Mouse (Mus musculus): ENCODE data around the gene Ankrd53. TPM values are rescaled to one million over a fixed set of nuclear protein-coding genes. Genes with fewer than 3 reads are reported as not detected.
A peak's percentile ranks its signal among the peaks of the same experiment; 100 is the strongest.
"Not testable (repeated sequence)": the region's sequence is repeated elsewhere in the genome, so short reads cannot be mapped to it uniquely, and the experiment has no call there.

The Ankrd53 gene
- total RNA-seq, 4 experiments from 2014 or later = not detected

DNA sequence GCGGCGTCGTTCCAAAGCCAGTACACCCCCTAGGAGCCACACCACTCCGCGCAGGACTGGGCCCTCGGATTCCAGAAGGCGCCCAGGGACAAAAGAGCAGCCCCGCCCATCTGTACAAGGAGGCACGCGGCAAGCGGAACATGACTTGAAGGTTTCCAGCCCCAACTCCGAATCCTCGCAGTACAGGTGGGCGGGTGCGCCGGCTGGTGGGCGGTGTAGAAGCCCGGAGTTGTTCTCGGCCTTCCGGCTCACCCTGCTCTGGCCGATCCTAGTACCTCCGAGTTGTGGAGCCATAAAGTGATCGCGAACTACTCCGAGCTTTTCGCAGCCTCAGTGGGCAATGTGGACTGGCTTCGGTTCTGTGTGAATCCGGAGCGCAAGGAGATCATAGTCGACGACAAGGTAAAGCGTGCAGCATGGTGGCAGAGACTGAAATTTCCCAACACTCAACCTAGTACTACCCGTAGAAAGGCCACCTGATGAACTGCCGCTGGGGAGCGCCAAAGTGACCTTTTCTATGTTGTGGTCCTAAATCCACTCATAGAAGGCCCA is 512 bp downstream of the Ankrd53 start:
- DNase-seq (ENCODE audit: low spot score in 2 of 2) = no peak

DNA sequence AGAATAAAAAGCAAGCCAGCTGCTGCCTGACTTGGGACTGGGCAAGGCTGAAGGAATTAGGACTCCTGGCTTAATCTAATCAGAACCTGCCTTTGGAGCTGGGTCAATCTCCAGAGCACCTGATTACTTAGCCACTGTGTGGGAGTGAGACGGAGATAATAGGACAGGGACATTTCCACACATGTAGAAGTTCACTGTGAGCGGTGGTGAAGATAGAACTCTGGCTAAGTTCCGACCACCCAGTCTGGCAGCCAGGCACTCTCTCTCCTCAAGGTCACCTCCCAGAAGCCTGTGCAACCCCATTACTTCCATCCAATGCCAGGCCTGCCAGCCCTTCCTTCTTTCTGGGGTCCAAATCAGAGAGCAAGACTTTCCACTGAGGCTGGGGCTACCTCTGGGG is 4.5 kb downstream of the Ankrd53 start:
- DNase-seq (ENCODE audit: low spot score in 2 of 2) = no peak

- DNase-seq (ENCODE audit: low spot score in 2 of 2) = no peak
These were observed 6.0 kb downstream of the Ankrd53 start for GRCm38 (mm10) chr6:83768485-83768884.

GRCm38 (mm10) chr6:83774126-83774525 is 11.7 kb downstream of the Ankrd53 start:
- DNase-seq (ENCODE audit: low spot score in 2 of 2) = no peak

- no peak for DNase-seq (ENCODE audit: low spot score in 2 of 2)
These were observed 12.5 kb downstream of the Ankrd53 start for GRCm38 (mm10) chr6:83774781-83775563.

DNA sequence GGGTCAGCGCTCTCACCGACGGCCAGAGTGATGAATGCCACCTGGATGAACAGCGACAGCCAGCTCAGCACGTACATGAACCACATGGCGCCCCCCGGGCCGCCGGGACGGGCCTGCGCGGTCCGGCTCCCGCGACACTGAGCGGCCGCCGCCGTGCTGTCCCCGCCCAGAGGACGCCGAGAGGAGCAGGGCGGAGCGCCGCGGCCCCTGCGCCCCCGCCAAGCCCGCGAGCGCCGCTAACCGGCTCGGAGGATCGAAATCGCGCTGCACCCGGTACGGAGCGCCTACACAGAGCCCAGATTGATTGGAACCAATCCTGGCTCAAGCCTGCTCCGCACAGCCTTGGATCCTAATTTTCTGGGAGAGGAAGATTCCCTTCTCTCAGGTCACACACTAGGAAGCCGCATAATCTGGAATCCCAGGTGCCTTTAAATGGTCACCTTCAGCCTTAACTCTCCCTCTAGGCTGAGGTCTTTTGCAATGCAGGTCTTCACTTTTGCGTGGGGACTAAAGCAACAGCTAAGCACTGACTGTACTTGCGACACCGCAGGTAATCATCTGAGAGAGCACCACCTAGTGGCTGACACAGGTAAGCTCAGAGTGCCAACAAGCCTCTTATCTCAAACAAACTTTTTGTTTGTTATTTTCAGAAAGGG is 13.3 kb downstream of the Ankrd53 start, which contains the start of gene Tex261:
TSS of gene Tex261 (minus strand) at position 176 of the 656 bp plus-strand sequence.
- peak; percentile 75 to 86 for DNase-seq (ENCODE audit: low spot score in 2 of 2)

DNA sequence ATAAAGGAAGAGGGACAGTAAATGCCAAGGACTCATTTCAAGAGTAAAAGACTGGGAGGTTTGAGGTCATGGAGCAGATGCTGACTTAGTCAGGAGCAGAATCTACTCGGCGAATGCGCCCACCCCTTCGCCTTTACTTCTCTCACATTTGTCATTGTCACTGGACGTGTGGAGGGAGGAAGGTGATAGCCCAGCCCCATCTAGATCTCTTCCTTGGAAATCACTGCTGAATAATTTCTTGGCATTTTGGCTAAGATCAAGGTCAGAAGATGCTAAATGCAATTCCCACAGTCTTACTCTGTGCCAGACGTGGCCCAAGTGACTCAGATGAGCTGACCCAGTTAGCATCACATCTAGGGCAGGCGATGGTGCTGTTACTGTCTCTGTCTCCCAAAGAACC is 15.9 kb downstream of the Ankrd53 start:
- no peak for DNase-seq (ENCODE audit: low spot score in 2 of 2)

- no peak for DNase-seq (ENCODE audit: low spot score in 2 of 2)
These were observed 16.6 kb downstream of the Ankrd53 start for GRCm38 (mm10) chr6:83779026-83779425.

- no peak for DNase-seq (ENCODE audit: low spot score in 2 of 2)
These were observed 24.0 kb downstream of the Ankrd53 start for GRCm38 (mm10) chr6:83786426-83786825.

- DNase-seq (ENCODE audit: low spot score in 2 of 2) = no peak
These were observed 26.1 kb downstream of the Ankrd53 start for GRCm38 (mm10) chr6:83788554-83788953.

- DNase-seq (ENCODE audit: low spot score in 2 of 2) = not testable (repeated sequence)
These were observed 28.1 kb downstream of the Ankrd53 start for GRCm38 (mm10) chr6:83790533-83790932.

DNA sequence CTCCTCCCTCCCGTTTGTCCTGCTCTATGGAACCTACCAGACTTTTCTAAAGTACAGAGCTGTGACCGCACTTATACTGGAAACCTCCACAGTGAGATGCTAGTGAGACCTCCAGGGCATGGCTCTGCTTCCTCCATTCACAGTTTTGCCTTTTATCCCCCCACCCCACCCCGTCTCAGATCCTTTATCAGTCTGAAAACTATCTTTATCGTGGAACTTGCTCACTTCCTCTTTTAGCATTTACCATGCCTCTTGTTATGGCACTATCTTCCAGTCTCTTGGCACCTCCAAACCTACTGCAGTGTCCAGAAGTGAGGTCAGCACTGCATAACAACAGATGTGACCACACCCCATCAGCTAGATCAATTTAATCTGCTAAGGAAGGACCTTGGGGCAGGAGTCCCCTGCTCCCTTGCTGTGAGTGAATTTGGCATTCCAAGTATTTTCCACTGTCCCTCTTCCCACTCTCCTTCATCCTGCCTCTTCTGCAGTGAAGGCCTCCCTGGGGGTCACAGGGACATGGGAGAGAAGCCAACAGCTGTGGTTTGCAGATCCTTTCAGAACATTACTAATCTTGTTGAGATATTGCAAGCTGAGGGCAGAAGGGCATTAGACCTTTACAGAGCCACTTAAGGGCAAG is 28.9 kb downstream of the Ankrd53 start:
- DNase-seq (ENCODE audit: low spot score in 2 of 2) = no peak

DNA sequence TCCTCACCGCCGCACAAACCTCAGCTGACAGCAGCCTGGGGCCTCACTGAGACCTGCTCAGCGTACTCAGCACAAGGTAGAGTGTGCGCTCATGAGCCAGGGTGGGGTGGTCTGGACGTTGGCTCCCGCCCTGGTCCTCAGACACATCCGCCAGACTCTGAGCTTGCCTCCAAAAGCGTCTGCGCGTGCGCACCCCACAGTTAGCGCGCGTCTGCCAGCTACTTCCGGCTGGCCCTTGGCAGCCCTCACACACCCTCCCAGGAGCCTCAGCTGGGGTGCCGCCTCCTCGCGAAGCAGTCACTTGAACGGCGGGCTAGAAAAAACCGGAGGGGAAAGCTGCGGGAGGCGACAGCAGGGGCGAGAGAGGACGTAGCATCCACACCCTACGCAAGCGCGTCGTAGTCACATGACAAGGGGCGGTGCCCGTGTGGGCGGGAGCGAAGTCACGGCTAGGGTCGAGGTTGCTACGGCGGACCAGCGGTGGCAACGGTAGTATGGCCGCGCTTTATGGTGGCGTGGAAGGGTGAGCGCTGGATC is 32.4 kb downstream of the Ankrd53 start, which contains the start of gene Nagk:
TSS of gene Nagk (plus strand) at position 223 of the 537 bp plus-strand sequence.
- DNase-seq (ENCODE audit: low spot score in 2 of 2) = peak; percentile 91 to 94

- DNase-seq (ENCODE audit: low spot score in 2 of 2) = peak in 1 of 2 experiments; percentile 47
These were observed 33.1 kb downstream of the Ankrd53 start for GRCm38 (mm10) chr6:83795492-83795900.

DNA sequence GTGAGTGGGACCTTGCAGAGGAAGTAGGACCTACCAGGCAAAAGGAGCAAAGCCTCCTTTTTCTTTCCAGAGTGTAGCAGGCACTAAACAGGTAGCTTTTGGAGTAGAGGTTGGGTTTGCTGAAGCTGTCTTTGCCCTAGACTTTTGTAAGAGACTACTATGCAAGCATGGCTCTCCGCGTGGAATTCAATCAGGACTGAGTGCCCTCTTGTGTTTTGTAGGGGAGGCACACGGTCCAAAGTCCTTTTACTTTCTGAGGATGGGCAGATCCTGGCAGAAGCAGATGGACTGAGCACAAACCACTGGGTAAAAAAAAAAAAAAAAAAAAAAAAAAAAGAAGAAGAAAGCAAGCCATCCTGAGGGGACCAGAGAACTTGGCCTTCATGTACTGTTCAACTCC is 34.2 kb downstream of the Ankrd53 start:
- no peak for DNase-seq (ENCODE audit: low spot score in 2 of 2)

DNA sequence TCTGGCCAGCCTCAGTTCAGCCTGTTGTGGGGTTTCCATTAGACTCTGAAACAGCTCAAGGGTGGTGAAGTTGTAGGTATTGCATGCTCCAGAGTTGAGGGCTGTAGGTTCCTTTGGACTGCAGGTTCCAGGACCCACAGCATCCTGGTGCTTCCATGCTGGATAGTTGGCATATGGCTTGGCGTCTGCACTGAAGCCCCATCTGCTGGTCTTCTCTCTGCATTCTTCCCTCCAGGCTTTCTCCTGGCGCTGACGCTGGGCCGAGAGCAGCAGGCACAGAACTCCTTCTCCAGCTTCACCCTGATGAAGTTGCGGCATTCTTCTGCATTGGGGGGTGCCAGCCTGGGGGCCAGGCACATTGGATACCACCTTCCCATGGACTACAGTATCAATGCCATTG is 39.6 kb downstream of the Ankrd53 start:
- DNase-seq (ENCODE audit: low spot score in 2 of 2) = no peak

- no peak for DNase-seq (ENCODE audit: low spot score in 2 of 2)
These were observed 40.4 kb downstream of the Ankrd53 start for GRCm38 (mm10) chr6:83802846-83803245.

DNA sequence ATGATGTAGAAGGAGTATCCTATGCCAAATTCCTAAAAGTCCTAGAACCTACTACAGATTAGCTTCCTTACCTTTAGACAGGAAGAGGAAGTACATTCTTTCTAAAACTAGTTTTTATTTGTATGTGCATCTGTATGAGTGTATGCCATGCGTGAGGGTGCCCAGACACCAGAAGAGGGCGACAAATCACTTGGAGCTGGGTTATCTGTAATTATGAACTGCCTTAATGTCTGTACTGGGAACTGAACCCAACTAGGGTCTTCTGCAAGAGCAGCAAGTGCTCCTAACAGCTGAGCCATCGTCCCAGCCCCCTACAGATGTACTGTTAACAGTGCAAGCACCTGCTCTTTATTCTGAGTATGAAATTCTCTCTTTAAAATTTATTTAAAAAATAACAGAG is 53.4 kb downstream of the Ankrd53 start:
- no peak for DNase-seq (ENCODE audit: low spot score in 2 of 2)

Measured in left cerebral cortex, adult 8-10 months (tissue).